Mouse (Mus musculus) heart, adult 2 months (tissue): ENCODE data around the gene Rilpl1. TPM values are rescaled to one million over a fixed set of nuclear protein-coding genes. Genes with fewer than 3 reads are reported as not detected.

Experiments
- DNase-seq, 2 experiments: peaks; one replicate each; pipeline ENCODE4 v3.0.0; 2021
- H3K27ac ChIP-seq: fragments of 200-600 bp; 2 replicates; pipeline ENCODE4 v1.8.1; 2022
- H3K27me3 ChIP-seq: fragments of 200-500 bp; 2 replicates; pipeline ENCODE4 v1.6.1; 2012; ENCODE audit warnings: mild to moderate bottlenecking, low read length, inconsistent platforms, mixed read lengths; ENCODE audit not compliant: control insufficient read depth, insufficient read depth
- H3K36me3 ChIP-seq: fragments of 200-500 bp; 2 replicates; pipeline ENCODE4 v1.6.1; 2012; ENCODE audit warnings: low read length, inconsistent platforms; ENCODE audit not compliant: control insufficient read depth, insufficient read depth
- H3K4me1 ChIP-seq: fragments of 200-500 bp; 2 replicates; pipeline ENCODE4 v1.6.1; 2011; ENCODE audit warnings: low read length; ENCODE audit not compliant: control insufficient read depth, insufficient read depth
- H3K4me3 ChIP-seq: fragments of 200-600 bp; 2 replicates; pipeline ENCODE4 v1.8.1; 2022
- H3K79me2 ChIP-seq: fragments of 200-500 bp; replicated peaks from 2 replicates; pipeline ENCODE4 v1.6.1; 2012; ENCODE audit warnings: mild to moderate bottlenecking, inconsistent platforms, low read length, moderate library complexity, mixed read lengths; ENCODE audit not compliant: control insufficient read depth, insufficient read depth
- H3K9ac ChIP-seq: fragments of 200-500 bp; 2 replicates; pipeline ENCODE4 v1.6.1; 2012; ENCODE audit warnings: low read depth, mild to moderate bottlenecking, control low read depth, inconsistent platforms, low read length, mixed read lengths
- CTCF ChIP-seq: fragments of 200-600 bp; IDR thresholded peaks from 2 replicates; pipeline ENCODE4 v1.8.1; 2022; ENCODE audit warnings: antibody characterized with exemption, mild to moderate bottlenecking, moderate library complexity
- EP300 ChIP-seq: fragments of 200-500 bp; IDR thresholded peaks from 2 replicates; pipeline ENCODE4 v1.6.1; 2011; ENCODE audit warnings: low read depth, low read length, control low read depth; ENCODE audit not compliant: insufficient read depth
- POLR2A ChIP-seq: fragments of 200-500 bp; IDR thresholded peaks from 2 replicates; pipeline ENCODE4 v1.6.1; 2011; ENCODE audit warnings: mild to moderate bottlenecking, low read depth, low read length, control low read depth; ENCODE audit not compliant: insufficient read depth
- WGBS: fragments of 180-500 bp; shearing (Covaris S2); methylation state at CpG from one replicate; pipeline ENCODE4 v1.1.7; 2018; 5-methylcytosine and 5-hydroxymethylcytosine counted together
- intact Hi-C: fragments of 180-260 bp; cut with DNase I; formaldehyde crosslinking; loops from one replicate; pipeline ENCODE4 v1.15.1; 2025
- polyA plus RNA-seq: library from polyadenylated mRNA; depleted of rRNA; stranded (reverse); fragments of >200 nt; gene quantifications from 2 replicates; pipeline ENCODE4 v1.2.3, GENCODE M21; 2012
- total RNA-seq, 2 experiments: library from RNA; stranded (reverse); gene quantifications; 2 replicates each; pipeline ENCODE4 v1.2.3; 2021

Rilpl1 gene
- total and polyA plus RNA-seq, 3 experiments = 166 to 251 (median 189) TPM

GRCm38 (mm10) chr5:124510536-124511050, 20.6 kb downstream of the Rilpl1 start:
- 0 out of 2 replicates have a peak, but pooled peaks cover 2% of the 10 kb centered on the region for H3K79me2 ChIP-seq
- intact Hi-C loops = loop anchor here (2.0 kb wide), 1 partner anchor 18 kb away; no protein-coding TSS in a partner anchor
- H3K4me3 ChIP-seq = no peak overlapping the region
- H3K4me1 ChIP-seq = peaks cover 6% of the 10 kb centered on the region
- H3K27ac ChIP-seq = peak overlapping the region; percentile 78
- DNase-seq = peak in 1 of 2 experiments; percentile 56
- peak overlapping the region; percentile 4; the same call in 1 of the 2 replicates for H3K9ac ChIP-seq
- no peaks in the 10 kb centered on the region for H3K36me3 ChIP-seq
- 67% methylated on average over 10 of the region's 10 CpGs for WGBS
- no peak for TF ChIP-seq CTCF
- 0 out of 2 replicates have a peak, but pooled peaks have one; percentile 15 for TF ChIP-seq POLR2A
- peak; percentile 25; the same call in 1 of the 2 replicates for TF ChIP-seq EP300
- H3K27me3 ChIP-seq = no peaks in the 10 kb centered on the region

- Histone ChIP-seq H3K4me3 (no peak overlapping the region), H3K36me3 (no peaks in the 10 kb centered on the region), H3K79me2 (no peaks in the 10 kb centered on the region), H3K9ac (no peak overlapping the region), H3K4me1 (peaks cover 6% of the 10 kb centered on the region), H3K27me3 (no peaks in the 10 kb centered on the region), H3K27ac (peak overlapping the region; percentile 78)
- intact Hi-C loops = loop anchor here (2.0 kb wide), 1 partner anchor 19 kb away; no protein-coding TSS in a partner anchor
- DNase-seq = peak; percentile 76 to 86
- TF ChIP-seq CTCF = no peak
- TF ChIP-seq EP300 = peak; percentile 99
- peak; percentile 43; the same call in 1 of the 2 replicates for TF ChIP-seq POLR2A
- 58% methylated on average over 12 of the region's 12 CpGs for WGBS
These were observed 21.4 kb downstream of the Rilpl1 start for GRCm38 (mm10) chr5:124509742-124510237.

GRCm38 (mm10) chr5:124509200-124509599, 22.0 kb downstream of the Rilpl1 start:
- TF ChIP-seq EP300 (no peak), CTCF (no peak), POLR2A (no peak)
- peak overlapping the region; percentile 78 for H3K27ac ChIP-seq

DNA sequence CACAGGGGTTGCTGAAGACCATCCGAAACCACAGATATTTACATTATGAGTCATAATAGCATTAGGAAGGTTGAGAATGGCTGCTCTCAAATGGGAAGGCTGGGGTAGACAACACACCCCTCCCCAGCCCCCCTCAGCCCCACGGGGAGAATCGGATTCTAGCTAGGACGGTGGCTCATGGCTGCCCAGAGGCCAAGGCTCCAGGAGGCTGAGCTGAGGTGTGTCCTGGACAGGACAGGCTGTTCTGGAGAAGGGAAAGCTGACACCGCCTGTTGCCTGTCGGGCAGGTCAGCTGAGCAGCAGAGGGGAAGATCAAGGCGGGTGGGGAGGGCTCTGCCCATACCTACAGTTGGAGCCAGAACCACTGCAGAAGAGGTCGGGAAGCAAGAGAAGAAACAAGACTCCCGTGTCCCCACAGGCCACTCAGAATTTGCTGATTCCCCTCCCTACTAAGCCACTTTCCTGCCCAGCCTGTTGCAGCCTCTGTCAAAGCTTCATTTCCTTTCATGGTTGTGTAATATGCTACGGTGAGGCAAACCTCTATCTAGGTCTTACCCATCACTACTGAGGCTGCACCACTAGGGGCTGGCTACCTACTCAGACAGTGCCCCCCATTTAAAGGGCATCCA, 24.3 kb downstream of the Rilpl1 start:
- peak overlapping the region; percentile 78 for H3K27ac ChIP-seq

More at GRCm38 (mm10) chr5:124509200-124509599, 22.0 kb downstream of the Rilpl1 start:
- H3K36me3 ChIP-seq = no peaks in the 10 kb centered on the region
- H3K4me1 ChIP-seq = peaks cover 6% of the 10 kb centered on the region
- peak overlapping the region; percentile 4; the same call in 1 of the 2 replicates for H3K9ac ChIP-seq
- H3K79me2 ChIP-seq = no peaks in the 10 kb centered on the region
- intact Hi-C loops = no loop called here
- H3K27me3 ChIP-seq = no peaks in the 10 kb centered on the region
- no peak overlapping the region for H3K4me3 ChIP-seq
- no peak for DNase-seq
- 85% methylated on average over 6 of the region's 6 CpGs for WGBS

GRCm38 (mm10) chr5:124505235-124505634, 26.0 kb downstream of the Rilpl1 start:
- peaks cover 5% of the 10 kb centered on the region for H3K4me1 ChIP-seq
- H3K27me3 ChIP-seq = no peaks in the 10 kb centered on the region
- intact Hi-C loops = no loop called here
- H3K79me2 ChIP-seq = no peaks in the 10 kb centered on the region
- no peaks in the 10 kb centered on the region; the same call in 1 of the 2 replicates for H3K36me3 ChIP-seq
- no peak for TF ChIP-seq POLR2A
- TF ChIP-seq EP300 = no peak
- no peak for TF ChIP-seq CTCF
- 92% methylated on average over 4 of the region's 4 CpGs for WGBS
- H3K4me3 ChIP-seq = no peak overlapping the region
- H3K27ac ChIP-seq = no peak overlapping the region
- H3K9ac ChIP-seq = no peak overlapping the region
- no peak for DNase-seq

More for the DNA sequence above, 24.3 kb downstream of the Rilpl1 start:
- no peaks in the 10 kb centered on the region for H3K36me3 ChIP-seq
- intact Hi-C loops = no loop called here
- 43% methylated on average over 10 of the region's 10 CpGs for WGBS
- peaks cover 6% of the 10 kb centered on the region for H3K4me1 ChIP-seq
- H3K9ac ChIP-seq = peak overlapping the region; percentile 18
- no peak overlapping the region for H3K4me3 ChIP-seq
- H3K27me3 ChIP-seq = no peaks in the 10 kb centered on the region
- no peaks in the 10 kb centered on the region for H3K79me2 ChIP-seq
- TF ChIP-seq POLR2A = peak; percentile 57
- TF ChIP-seq EP300 = peak; percentile 97
- peak; percentile 37 for TF ChIP-seq CTCF
- DNase-seq = peak in 1 of 2 experiments; percentile 77
